Mouse (Mus musculus) cerebellum, adult 2 months (tissue): Measurements from ENCODE around the gene Ppa2. TPM values are rescaled to one million over a fixed set of nuclear protein-coding genes. Genes with fewer than 3 reads are reported as not detected.

Experiments
- DNase-seq, 2 experiments: peaks; one replicate each; pipeline ENCODE4 v3.0.0; 2021
- H3K27ac ChIP-seq: fragments of 200-500 bp; 2 replicates; pipeline ENCODE4 v1.5.1; 2012; ENCODE audit warnings: low read length, control low read depth, inconsistent platforms; ENCODE audit not compliant: insufficient read depth
- H3K27me3 ChIP-seq: fragments of 200-500 bp; 2 replicates; pipeline ENCODE4 v1.6.1; 2012; ENCODE audit warnings: inconsistent platforms, mild to moderate bottlenecking, low read length, moderate library complexity; ENCODE audit not compliant: control insufficient read depth, insufficient read depth
- H3K4me1 ChIP-seq: fragments of 200-500 bp; 2 replicates; pipeline ENCODE4 v1.6.1; 2011; ENCODE audit warnings: low read length; ENCODE audit not compliant: control insufficient read depth, insufficient read depth
- H3K4me3 ChIP-seq: fragments of 200-500 bp; replicated peaks from 2 replicates; pipeline ENCODE3; 2011; ENCODE audit warnings: mild to moderate bottlenecking, low read depth, low read length, control low read depth; ENCODE audit not compliant: insufficient read depth
- CTCF ChIP-seq: fragments of 200-500 bp; IDR thresholded peaks from 2 replicates; pipeline ENCODE4 v1.5.1; 2011; ENCODE audit warnings: low read depth, mild to moderate bottlenecking, control low read depth, low read length, moderate library complexity, borderline replicate concordance; ENCODE audit not compliant: insufficient read depth
- POLR2A ChIP-seq: fragments of 200-500 bp; IDR thresholded peaks from 2 replicates; pipeline ENCODE4 v1.6.1; 2011; ENCODE audit warnings: low read length, control low read depth, borderline replicate concordance; ENCODE audit not compliant: insufficient read depth
- whole genome bisulfite sequencing: fragments of 180-500 bp; shearing (Covaris S2); methylation state at CpG from one replicate; pipeline ENCODE4 v1.1.7; 2018; 5-methylcytosine and 5-hydroxymethylcytosine counted together
- polyA plus RNA-seq: library from polyadenylated mRNA; depleted of rRNA; stranded (reverse); fragments of >200 nt; gene quantifications from 2 replicates; pipeline ENCODE4 v1.2.3, GENCODE M21; 2012; rRNA removed

The Ppa2 gene
- polyA plus RNA-seq, 1 experiment, result 75.8 TPM

DNA sequence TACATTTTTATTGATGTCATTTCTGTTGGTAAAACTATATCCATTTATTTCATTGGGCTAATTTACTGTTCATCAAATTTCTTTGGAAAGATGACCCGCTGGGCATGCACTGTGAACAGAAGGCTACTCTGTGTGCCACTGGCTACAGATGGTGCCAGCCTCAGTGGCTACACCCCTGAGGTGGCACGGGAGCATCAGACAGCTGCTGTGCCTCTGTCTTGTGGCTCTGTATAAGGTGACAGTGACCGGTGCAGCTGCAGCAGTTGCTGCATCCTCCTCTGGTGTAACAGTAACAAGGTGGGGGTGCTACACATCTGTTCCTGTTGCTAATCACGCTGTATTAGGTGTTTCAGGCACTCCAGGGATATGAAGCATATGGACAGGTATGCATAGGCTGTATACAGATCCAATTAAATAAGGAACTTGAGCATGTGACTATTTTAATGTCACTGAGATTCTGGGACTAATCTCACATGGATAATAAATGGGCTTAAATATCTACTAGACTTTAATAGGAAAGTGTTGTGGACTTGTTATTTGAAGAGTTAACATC is 101.3 kb downstream of the Ppa2 start:
- Histone ChIP-seq H3K4me1 (no peaks in the 10 kb centered on the region), H3K4me3 (no peak overlapping the region), H3K27ac (no peak overlapping the region), H3K27me3 (no peaks in the 10 kb centered on the region)
- WGBS, result 48% methylated on average over 4 of the region's 4 CpGs
- no peak for DNase-seq
- TF ChIP-seq CTCF, result no peak
- TF ChIP-seq POLR2A, result no peak

DNA sequence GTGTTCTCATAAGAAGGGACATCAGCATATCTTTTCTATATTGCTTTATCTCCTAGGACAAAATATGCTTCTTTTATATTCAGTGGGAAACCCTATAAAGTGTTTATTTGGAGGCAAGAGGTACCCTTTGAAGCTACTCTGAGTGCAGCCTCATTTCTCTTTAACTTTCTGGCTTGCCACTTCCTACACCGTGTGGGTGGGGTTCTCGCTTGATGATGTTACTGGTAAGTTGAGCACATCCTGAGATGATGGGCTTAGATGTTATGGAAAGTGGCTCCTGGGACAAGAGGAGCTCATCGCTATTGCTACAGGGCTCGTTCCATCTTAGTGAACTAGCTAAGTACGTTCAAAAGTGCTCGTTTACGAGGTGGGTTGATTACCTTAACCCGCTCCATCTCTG is 101.9 kb downstream of the Ppa2 start:
- no peak for DNase-seq
- no peak for TF ChIP-seq POLR2A
- no peak for TF ChIP-seq CTCF
- Histone ChIP-seq H3K4me1 (no peaks in the 10 kb centered on the region), H3K27me3 (no peaks in the 10 kb centered on the region), H3K4me3 (no peak overlapping the region), H3K27ac (no peak overlapping the region)
- WGBS, result 94% methylated on average over 8 of the region's 8 CpGs

- H3K4me3 ChIP-seq, result no peak overlapping the region
- WGBS, result 89% methylated on average over 4 of the region's 4 CpGs
- no peak for TF ChIP-seq CTCF
- TF ChIP-seq POLR2A, result no peak
- H3K4me1 ChIP-seq, result no peaks in the 10 kb centered on the region
- DNase-seq, result no peak
- H3K27ac ChIP-seq, result no peak overlapping the region
- H3K27me3 ChIP-seq, result no peaks in the 10 kb centered on the region
Measured at GRCm38 (mm10) chr3:133414747-133415146, 104.8 kb downstream of the Ppa2 start.

- TF ChIP-seq POLR2A (no peak), CTCF (no peak)
- no peaks in the 10 kb centered on the region for H3K4me1 ChIP-seq
- H3K27ac ChIP-seq, result no peak overlapping the region
- H3K27me3 ChIP-seq, result no peaks in the 10 kb centered on the region
- H3K4me3 ChIP-seq, result no peak overlapping the region
- DNase-seq, result no peak
Measured at GRCm38 (mm10) chr3:133423073-133423472, 113.2 kb downstream of the Ppa2 start.

Other genes with a start within 250 kb of the Ppa2 start
- gene Ints12, start 218.3 kb upstream of the Ppa2 start, polyA plus RNA-seq, result 10.4 and 10.9 TPM in 2 replicates
- 7.3 and 8.2 TPM in 2 replicates for gene Gstcd, start 218.1 kb upstream of the Ppa2 start, polyA plus RNA-seq
- 0.08 and 0.41 TPM in 2 replicates for gene Arhgef38, start 75.2 kb upstream of the Ppa2 start, polyA plus RNA-seq
- 19.0 TPM in 2 replicates for gene Tet2, start 235.0 kb downstream of the Ppa2 start, polyA plus RNA-seq